Mouse (Mus musculus): ENCODE results near the gene Cyp1b1. TPM values are rescaled to one million over a fixed set of nuclear protein-coding genes. Genes with fewer than 3 reads are reported as not detected.

Cyp1b1 gene
- total and polyA plus RNA-seq, 3 experiments = not detected

- DNase-seq (ENCODE audit: low read depth, low spot score) = no peak
- Histone ChIP-seq H3K9me3 (replicated peaks; ENCODE audit: insufficient read depth, low read length) (no peaks in the 10 kb centered on the region), H3K9ac (ENCODE audit: control insufficient read depth, low read depth, low read length, poor library complexity, severe bottlenecking) (no peak overlapping the region), H3K36me3 (ENCODE audit: control insufficient read depth in 1 of 2, insufficient read depth in 2 of 2, low read length in 2 of 2) (no peaks in the 10 kb centered on the region), H3K27me3 (ENCODE audit: control insufficient read depth in 1 of 2, insufficient read depth in 2 of 2, low read length in 2 of 2) (peaks cover 0 to 4% of the 10 kb centered on the region in 2 experiments; a peak in 1 of 4 replicates), H3K27ac (ENCODE audit: control insufficient read depth, low read depth, low read length) (no peak overlapping the region), H3K79me2 (ENCODE audit: control insufficient read depth, insufficient read depth, low read length, poor library complexity) (no peaks in the 10 kb centered on the region), H3K4me1 (ENCODE audit: control insufficient read depth in 1 of 2, insufficient read depth in 2 of 2, low read length in 2 of 2) (no peaks in the 10 kb centered on the region), H3K4me3 (ENCODE audit: control insufficient read depth in 1 of 2, insufficient read depth in 1 of 2, low read depth in 2 of 2, low read length in 2 of 2) (no peak overlapping the region)
- TF ChIP-seq HCFC1 (IDR thresholded peaks at IDR 0.05; ENCODE audit: low read depth, low read length) (no peak), TCF12 (IDR thresholded peaks at IDR 0.05; ENCODE audit: low read depth, low read length) (no peak), SMC3 (IDR thresholded peaks at IDR 0.05; ENCODE audit: low read depth, low read length) (no peak), MYC (IDR thresholded peaks at IDR 0.05; ENCODE audit: low read depth, low read length) (no peak), MAFK (IDR thresholded peaks at IDR 0.05; ENCODE audit: borderline replicate concordance, low read depth, low read length) (no peak), RAD21 (IDR thresholded peaks at IDR 0.05; ENCODE audit: low read depth, low read length) (no peak)
Observed at GRCm38 (mm10) chr17:79745051-79745731, 30.3 kb upstream of the Cyp1b1 start.

GRCm38 (mm10) chr17:79743507-79743906 lies 28.6 kb upstream of the Cyp1b1 start:
- H3K27ac ChIP-seq (ENCODE audit: control insufficient read depth, low read depth, low read length) = no peak overlapping the region
- no peak overlapping the region for H3K9ac ChIP-seq (ENCODE audit: control insufficient read depth, low read depth, low read length, poor library complexity, severe bottlenecking)
- peaks cover 0 to 4% of the 10 kb centered on the region in 2 experiments; a peak in 1 of 4 replicates for H3K27me3 ChIP-seq (ENCODE audit: control insufficient read depth in 1 of 2, insufficient read depth in 2 of 2, low read length in 2 of 2)
- no peaks in the 10 kb centered on the region for H3K9me3 ChIP-seq (replicated peaks; ENCODE audit: insufficient read depth, low read length)
- H3K36me3 ChIP-seq (ENCODE audit: control insufficient read depth in 1 of 2, insufficient read depth in 2 of 2, low read length in 2 of 2) = no peaks in the 10 kb centered on the region
- no peak overlapping the region for H3K4me3 ChIP-seq (ENCODE audit: control insufficient read depth in 1 of 2, insufficient read depth in 1 of 2, low read depth in 2 of 2, low read length in 2 of 2)
- no peak for TF ChIP-seq GABPA (IDR thresholded peaks at IDR 0.05; ENCODE audit: low read depth, low read length)
- no peak for TF ChIP-seq ZKSCAN1 (IDR thresholded peaks at IDR 0.05; ENCODE audit: low read depth, low read length)
- TF ChIP-seq MAFK (IDR thresholded peaks at IDR 0.05; ENCODE audit: borderline replicate concordance, low read depth, low read length) = no peak
- no peak for TF ChIP-seq CTCF (IDR thresholded peaks at IDR 0.05 in 2 of 3, conservative IDR thresholded peaks at IDR 0.05 in 1 of 3; ENCODE audit: control insufficient read depth in 1 of 3, insufficient read depth in 1 of 3, low read depth in 2 of 3, low read length in 3 of 3, poor library complexity in 1 of 3, severe bottlenecking in 1 of 3)
- no peak for TF ChIP-seq TBP (IDR thresholded peaks at IDR 0.05; ENCODE audit: low read depth, low read length)
- TF ChIP-seq MXI1 (IDR thresholded peaks at IDR 0.05; ENCODE audit: low read depth, low read length) = no peak
- TF ChIP-seq NRF1 (IDR thresholded peaks at IDR 0.05; ENCODE audit: insufficient read depth, low read depth, low read length, poor library complexity, severe bottlenecking) = no peak
- TF ChIP-seq MAZ (IDR thresholded peaks at IDR 0.05; ENCODE audit: low read depth, low read length) = no peak
- TF ChIP-seq POLR2AphosphoS5 (IDR thresholded peaks at IDR 0.05; ENCODE audit: borderline replicate concordance, low read depth, low read length) = no peak
- TF ChIP-seq NELFE (IDR thresholded peaks at IDR 0.05; ENCODE audit: low read depth, low read length) = no peak
- TF ChIP-seq RCOR1 (IDR thresholded peaks at IDR 0.05; ENCODE audit: low read depth, low read length) = no peak
- no peak for TF ChIP-seq USF1 (IDR thresholded peaks at IDR 0.05; ENCODE audit: low read depth, low read length)
- no peak for TF ChIP-seq TCF12 (IDR thresholded peaks at IDR 0.05; ENCODE audit: low read depth, low read length)
- no peak for TF ChIP-seq JUND (IDR thresholded peaks at IDR 0.05; ENCODE audit: low read depth, low read length)
- TF ChIP-seq ETS1 (IDR thresholded peaks at IDR 0.05; ENCODE audit: low read depth, low read length) = no peak
- TF ChIP-seq CHD1 (IDR thresholded peaks at IDR 0.05; ENCODE audit: low read depth, low read length) = no peak
- no peak for TF ChIP-seq BHLHE40 (IDR thresholded peaks at IDR 0.05; ENCODE audit: borderline replicate concordance, low read depth, low read length)
- TF ChIP-seq POLR2AphosphoS2 (IDR thresholded peaks at IDR 0.05; ENCODE audit: low read length) = no peak
- no peak for TF ChIP-seq UBTF (IDR thresholded peaks at IDR 0.05; ENCODE audit: borderline replicate concordance, insufficient read depth, low read depth, low read length)
- no peak for TF ChIP-seq USF2 (IDR thresholded peaks at IDR 0.05; ENCODE audit: borderline replicate concordance in 1 of 2, insufficient read depth in 1 of 2, low read depth in 1 of 2, low read length in 2 of 2)
- DNase-seq (ENCODE audit: low read depth, low spot score) = no peak
- H3K79me2 ChIP-seq (ENCODE audit: control insufficient read depth, insufficient read depth, low read length, poor library complexity) = no peaks in the 10 kb centered on the region
- no peaks in the 10 kb centered on the region for H3K4me1 ChIP-seq (ENCODE audit: control insufficient read depth in 1 of 2, insufficient read depth in 2 of 2, low read length in 2 of 2)
